Mouse (Mus musculus): ENCODE data around the gene Prss54.

- TF ChIP-seq CTCF (IDR thresholded peaks at IDR 0.05; ENCODE audit: borderline replicate concordance, extremely low read depth, insufficient read depth, insufficient read length) (no peak), POLR2A (IDR thresholded peaks at IDR 0.05; ENCODE audit: borderline replicate concordance, extremely low read depth, insufficient read depth, insufficient read length, poor library complexity, severe bottlenecking) (no peak)
Measured at GRCm38 (mm10) chr8:95528194-95528593, 47.9 kb downstream of the Prss54 start.
